Mouse (Mus musculus) E14TG2a.4 (cell line): ENCODE results near the gene Dgkz.

Experiments used
- CTCF ChIP-seq: conservative IDR thresholded peaks from 2 replicates; pipeline ENCODE4 v1.5.1; 2014; ENCODE audit warnings: low read length
- NANOG ChIP-seq: IDR thresholded peaks from 2 replicates; pipeline ENCODE4 v1.6.1; 2014; ENCODE audit warnings: borderline replicate concordance, low read length, mixed read lengths
- POU5F1 ChIP-seq: IDR thresholded peaks from 2 replicates; pipeline ENCODE4 v1.6.1; 2014; ENCODE audit warnings: low read length, borderline replicate concordance

DNA sequence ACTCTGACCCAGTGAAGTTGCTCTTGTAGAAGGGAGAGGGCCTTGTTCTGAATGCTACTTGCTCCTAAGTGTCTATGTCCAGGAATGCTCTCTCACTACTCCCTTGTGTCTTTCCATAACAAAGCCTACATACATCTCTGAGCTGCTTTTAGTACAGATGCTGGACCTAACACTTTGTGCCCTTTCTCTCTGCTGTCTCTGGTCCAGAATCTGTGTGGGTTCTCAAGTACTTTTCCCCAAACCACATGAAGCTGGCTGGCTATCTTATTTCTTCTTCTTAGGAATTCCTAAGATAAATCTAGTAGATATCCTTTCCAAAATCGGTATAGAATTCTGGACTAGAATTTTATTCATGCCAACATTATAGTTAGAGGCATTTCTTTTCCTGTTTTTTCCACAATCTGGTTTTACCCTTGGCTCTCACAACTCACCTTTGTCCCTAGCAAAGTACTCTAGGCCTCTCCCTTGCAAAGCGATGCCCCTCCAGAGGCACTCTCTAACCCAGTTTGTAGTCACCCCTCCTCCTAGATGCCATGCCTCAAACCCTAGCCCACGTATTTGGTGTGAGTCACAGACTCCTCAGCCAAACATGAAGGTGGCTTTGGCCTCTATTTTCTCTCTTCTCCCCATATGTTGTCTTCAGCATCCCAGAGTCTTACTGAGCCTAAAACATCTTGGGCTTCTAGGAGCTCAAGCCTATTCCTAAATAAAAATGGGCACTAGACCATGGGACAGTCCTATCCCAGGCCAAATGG, 72.3 kb downstream of the Dgkz start:
- TF ChIP-seq CTCF = no peak
- no peak for TF ChIP-seq NANOG
- no peak for TF ChIP-seq POU5F1
